Mouse (Mus musculus) forebrain, embryonic 11.5 days (tissue): ENCODE data around the gene Mef2a. TPM values are rescaled to one million over a fixed set of nuclear protein-coding genes. Genes with fewer than 3 reads are reported as not detected.

Experiments
- ATAC-seq: fragments of 200-750 bp; cut with Nextera tagmentation; replicated peaks from 2 replicates; pipeline ENCODE4 v1.8.0; 2017; ENCODE audit warnings: moderate TSS enrichment; ENCODE audit not compliant: low FRiP score
- DNase-seq: peaks from one replicate; pipeline ENCODE4 v3.0.0-alpha.2; 2017; ENCODE audit warnings: low spot score
- H3K27ac ChIP-seq: fragments of 300-500 bp; sonication (generic); 2 replicates; pipeline ENCODE4 v1.5.1; 2014; ENCODE audit warnings: low read depth, low read length
- H3K27me3 ChIP-seq: fragments of 300-500 bp; sonication (generic); 2 replicates; pipeline ENCODE4 v1.6.1; 2014; ENCODE audit warnings: mild to moderate bottlenecking, low read length, mixed read lengths; ENCODE audit not compliant: control insufficient read depth, insufficient read depth
- H3K36me3 ChIP-seq: fragments of 300-500 bp; sonication (generic); 2 replicates; pipeline ENCODE4 v1.6.1; 2014; ENCODE audit warnings: mild to moderate bottlenecking, low read length, moderate library complexity, mixed read lengths; ENCODE audit not compliant: control insufficient read depth, insufficient read depth
- H3K4me1 ChIP-seq: fragments of 300-500 bp; sonication (generic); replicated peaks from 2 replicates; pipeline ENCODE4 v1.6.1; 2014; ENCODE audit warnings: low read length, mixed read lengths; ENCODE audit not compliant: control insufficient read depth, insufficient read depth
- H3K4me2 ChIP-seq: fragments of 300-500 bp; sonication (generic); 2 replicates; pipeline ENCODE4 v1.6.1; 2014; ENCODE audit warnings: low read depth, mild to moderate bottlenecking, low read length, moderate library complexity, mixed read lengths; ENCODE audit not compliant: severe bottlenecking
- H3K4me3 ChIP-seq: fragments of 300-500 bp; sonication (generic); 2 replicates; pipeline ENCODE4 v1.5.1; 2014; ENCODE audit warnings: low read depth, low read length
- H3K9ac ChIP-seq: fragments of 300-500 bp; sonication (generic); 2 replicates; pipeline ENCODE4 v1.6.1; 2014; ENCODE audit warnings: low read length
- H3K9me3 ChIP-seq: fragments of 300-500 bp; sonication (generic); 2 replicates; pipeline ENCODE4 v1.6.1; 2016; ENCODE audit warnings: low read length, mixed read lengths; ENCODE audit not compliant: control insufficient read depth
- WGBS: fragments of 180-500 bp; shearing (Covaris S2); extraction: QIAGEN DNeasy Blood & Tissue Kit; methylation state at CpG from one replicate; pipeline ENCODE4 v1.1.7; 2014; 5-methylcytosine and 5-hydroxymethylcytosine counted together
- polyA plus RNA-seq: library from polyadenylated mRNA; unstranded; fragments of >200 nt; fragmentation: Nextera tagmentation; extraction: Ambion mirVana; gene quantifications from 2 replicates; pipeline ENCODE4 v1.2.1, GENCODE M21; 2014

Mef2a gene
- polyA plus RNA-seq, 1 experiment from 2014 or later = 23.6 TPM

- DNase-seq (no peak), ATAC-seq (no peak)
- no peaks in the 10 kb centered on the region for H3K9me3 ChIP-seq
- no peaks in the 10 kb centered on the region; the same call in 1 of the 2 replicates for H3K4me1 ChIP-seq
- no peaks in the 10 kb centered on the region for H3K27me3 ChIP-seq
- H3K9ac ChIP-seq = no peak overlapping the region
- no peaks in the 10 kb centered on the region for H3K36me3 ChIP-seq
- H3K4me2 ChIP-seq = peak overlapping the region; percentile 99; the same call in 1 of the 2 replicates
- H3K27ac ChIP-seq = peak overlapping the region; percentile 96; the same call in 1 of the 2 replicates
- 43% methylated on average over 5 of the region's 5 CpGs for WGBS
- H3K4me3 ChIP-seq = no peak overlapping the region
These were observed 1.3 kb upstream of the Mef2a start for GRCm38 (mm10) chr7:67373975-67374374.

- Histone ChIP-seq H3K9me3 (no peaks in the 10 kb centered on the region), H3K4me2 (peak overlapping the region; percentile 99), H3K4me3 (peak overlapping the region; percentile 90), H3K36me3 (no peaks in the 10 kb centered on the region), H3K9ac (peak overlapping the region; percentile 96), H3K27me3 (no peaks in the 10 kb centered on the region), H3K4me1 (no peaks in the 10 kb centered on the region; the same call in 1 of the 2 replicates), H3K27ac (peak overlapping the region; percentile 96)
- ATAC-seq = no peak
- WGBS = 25% methylated on average over 6 of the region's 6 CpGs
- no peak for DNase-seq
These were observed 914 bp upstream of the Mef2a start for GRCm38 (mm10) chr7:67373584-67373960.

GRCm38 (mm10) chr7:67371891-67372672 is 576 bp downstream of the Mef2a start:
- no peaks in the 10 kb centered on the region for H3K9me3 ChIP-seq
- peak; percentile 84 for ATAC-seq
- peak; percentile 75 for DNase-seq
- under 1% methylated on average over 38 of the region's 75 CpGs for WGBS
- peak overlapping the region; percentile 90 for H3K4me3 ChIP-seq
- H3K27me3 ChIP-seq = no peaks in the 10 kb centered on the region
- H3K27ac ChIP-seq = peak overlapping the region; percentile 96
- no peaks in the 10 kb centered on the region for H3K36me3 ChIP-seq
- H3K9ac ChIP-seq = peak overlapping the region; percentile 96
- H3K4me1 ChIP-seq = no peaks in the 10 kb centered on the region; the same call in 1 of the 2 replicates
- peak overlapping the region; percentile 57 for H3K4me2 ChIP-seq

- 17% methylated on average over 10 of the region's 10 CpGs for WGBS
- H3K4me3 ChIP-seq = peak overlapping the region; percentile 90
These were observed 1.2 kb downstream of the Mef2a start for GRCm38 (mm10) chr7:67371351-67371890.

GRCm38 (mm10) chr7:67369645-67370044 is 3.0 kb downstream of the Mef2a start:
- Histone ChIP-seq H3K4me3 (no peak overlapping the region), H3K4me2 (no peak overlapping the region), H3K9ac (no peak overlapping the region), H3K27me3 (no peaks in the 10 kb centered on the region), H3K9me3 (no peaks in the 10 kb centered on the region), H3K36me3 (no peaks in the 10 kb centered on the region), H3K27ac (no peak overlapping the region), H3K4me1 (no peaks in the 10 kb centered on the region; the same call in 1 of the 2 replicates)
- WGBS = 88% methylated on average over 4 of the region's 4 CpGs
- ATAC-seq (no peak), DNase-seq (no peak)

More at GRCm38 (mm10) chr7:67371351-67371890, 1.2 kb downstream of the Mef2a start:
- Histone ChIP-seq H3K27me3 (no peaks in the 10 kb centered on the region), H3K27ac (no peak overlapping the region), H3K9me3 (no peaks in the 10 kb centered on the region), H3K4me2 (peak overlapping the region; percentile 57), H3K4me1 (no peaks in the 10 kb centered on the region; the same call in 1 of the 2 replicates), H3K9ac (peak overlapping the region; percentile 96), H3K36me3 (no peaks in the 10 kb centered on the region)
- ATAC-seq (no peak), DNase-seq (no peak)

- Histone ChIP-seq H3K4me1 (no peaks in the 10 kb centered on the region; the same call in 1 of the 2 replicates), H3K27ac (no peak overlapping the region), H3K36me3 (no peaks in the 10 kb centered on the region), H3K4me2 (no peak overlapping the region), H3K9ac (no peak overlapping the region), H3K9me3 (no peaks in the 10 kb centered on the region), H3K4me3 (no peak overlapping the region), H3K27me3 (no peaks in the 10 kb centered on the region)
- WGBS = 96% methylated on average over 2 of the region's 2 CpGs
- ATAC-seq (no peak), DNase-seq (no peak)
These were observed 4.3 kb downstream of the Mef2a start for GRCm38 (mm10) chr7:67368394-67368793.

- Histone ChIP-seq H3K27ac (no peak overlapping the region), H3K4me3 (no peak overlapping the region), H3K27me3 (no peaks in the 10 kb centered on the region), H3K36me3 (no peaks in the 10 kb centered on the region; the same call in 1 of the 2 replicates), H3K4me1 (no peaks in the 10 kb centered on the region), H3K9me3 (no peaks in the 10 kb centered on the region; the same call in 1 of the 2 replicates), H3K4me2 (no peak overlapping the region), H3K9ac (no peak overlapping the region)
- 87% methylated on average over 3 of the region's 3 CpGs for WGBS
- no peak for DNase-seq
- no peak for ATAC-seq
These were observed 12.1 kb downstream of the Mef2a start for GRCm38 (mm10) chr7:67360588-67360987.

GRCm38 (mm10) chr7:67359863-67360262 is 12.8 kb downstream of the Mef2a start:
- no peaks in the 10 kb centered on the region; the same call in 1 of the 2 replicates for H3K36me3 ChIP-seq
- ATAC-seq = no peak
- no peaks in the 10 kb centered on the region for H3K4me1 ChIP-seq
- no peak overlapping the region for H3K4me2 ChIP-seq
- H3K9ac ChIP-seq = no peak overlapping the region
- DNase-seq = no peak
- no peaks in the 10 kb centered on the region for H3K27me3 ChIP-seq
- H3K27ac ChIP-seq = no peak overlapping the region
- no peaks in the 10 kb centered on the region; the same call in 1 of the 2 replicates for H3K9me3 ChIP-seq
- H3K4me3 ChIP-seq = no peak overlapping the region
